Comparison of ENCODE assay signal across 10 mouse cellular contexts in genomic region chr11:69151004-69151403, GRCm38 (mm10). TPM values are rescaled to one million over a fixed set of nuclear protein-coding genes. Genes with fewer than 3 reads are reported as not detected.
DNase-seq lines count a peak whose midpoint lies in the region; ATAC-seq lines count a peak whose summit lies in the region.
"Had no signal": no experiment of that assay in that cellular context is flagged by ENCODE, and none has a peak within 500 bp of the region (broad histone marks: within the 10 kb centered on the region; RNA-seq: fewer than 3 reads in every experiment).

No protein-coding gene starts in this region.

- H3K4me1 ChIP-seq in kidney, embryonic 14.5 days (ENCODE audit: control insufficient read depth, insufficient read depth, low read length), result no peaks in the 10 kb centered on the region
- H3K4me1 ChIP-seq in embryonic facial prominence, embryonic 11.5 days (ENCODE audit: control insufficient read depth, insufficient read depth, low read length), result peaks cover 3% of the 10 kb centered on the region; the same call in 1 of the 2 replicates
- H3K4me1 ChIP-seq in hindbrain, embryonic 16.5 days (ENCODE audit: control insufficient read depth, insufficient read depth, low read depth, low read length), result peaks cover 2% of the 10 kb centered on the region; the same call in 1 of the 2 replicates
- H3K4me1 ChIP-seq in midbrain, embryonic 16.5 days (ENCODE audit: control insufficient read depth, insufficient read depth, low read length), result no peaks in the 10 kb centered on the region

- H3K36me3 ChIP-seq in kidney, embryonic 14.5 days (ENCODE audit: control insufficient read depth, insufficient read depth, low read length), result no peaks in the 10 kb centered on the region
- H3K36me3 ChIP-seq in embryonic facial prominence, embryonic 11.5 days (replicated peaks; ENCODE audit: control insufficient read depth, insufficient read depth, low read depth, low read length), result no peaks in the 10 kb centered on the region
- H3K36me3 ChIP-seq in hindbrain, embryonic 16.5 days (ENCODE audit: control insufficient read depth, insufficient read depth, low read length), result no peaks in the 10 kb centered on the region
- no peaks in the 10 kb centered on the region for H3K36me3 ChIP-seq in midbrain, embryonic 16.5 days (ENCODE audit: control insufficient read depth, insufficient read depth, low read length)
- H3K36me3 ChIP-seq: G1E had no signal

- H3K9me3 ChIP-seq in kidney, embryonic 14.5 days (ENCODE audit: control insufficient read depth, low read length), result no peaks in the 10 kb centered on the region
- no peaks in the 10 kb centered on the region for H3K9me3 ChIP-seq in embryonic facial prominence, embryonic 11.5 days (replicated peaks; ENCODE audit: control insufficient read depth, low read length)
- H3K9me3 ChIP-seq in hindbrain, embryonic 16.5 days (ENCODE audit: control insufficient read depth, low read length), result no peaks in the 10 kb centered on the region
- H3K9me3 ChIP-seq in midbrain, embryonic 16.5 days (replicated peaks; ENCODE audit: control insufficient read depth, low read length, poor library complexity, severe bottlenecking), result no peaks in the 10 kb centered on the region
- H3K9me3 ChIP-seq: G1E had no signal

- 57% methylated on average over 6 of the region's 6 CpGs for WGBS in kidney, embryonic 14.5 days
- WGBS in embryonic facial prominence, embryonic 11.5 days, result 49% methylated on average over 6 of the region's 6 CpGs
- 68% methylated on average over 6 of the region's 6 CpGs for WGBS in hindbrain, embryonic 16.5 days
- WGBS in midbrain, embryonic 16.5 days, result 69% methylated on average over 6 of the region's 6 CpGs

- DNase-seq in kidney, adult 18-20 months, result no peak
- peak; percentile 70 for DNase-seq in embryonic facial prominence, embryonic 11.5 days (ENCODE audit: low spot score)
- no peak for DNase-seq in cerebellum, adult 9-10 months
- no peak for DNase-seq in layer of hippocampus, postnatal 25 days (ENCODE audit: extremely low spot score in 1 of 2, low spot score in 1 of 2)
- no peak for DNase-seq in urinary bladder, postnatal 25 days (ENCODE audit: low spot score)

- H3K9ac ChIP-seq in kidney, embryonic 14.5 days (ENCODE audit: low read depth, low read length), result 0 out of 2 replicates have a peak overlapping the region, but pooled peaks have one; percentile 28
- H3K9ac ChIP-seq in embryonic facial prominence, embryonic 11.5 days (replicated peaks; ENCODE audit: low read length), result peak overlapping the region; percentile 18; the same call in 1 of the 2 replicates
- H3K9ac ChIP-seq in hindbrain, embryonic 16.5 days (ENCODE audit: low read depth, low read length), result no peak overlapping the region
- H3K9ac ChIP-seq in midbrain, embryonic 16.5 days (ENCODE audit: low read depth, low read length), result peak overlapping the region; percentile 42

- no peaks in the 10 kb centered on the region for H3K27me3 ChIP-seq in kidney, embryonic 14.5 days (ENCODE audit: control insufficient read depth, insufficient read depth, low read length)
- H3K27me3 ChIP-seq in embryonic facial prominence, embryonic 11.5 days (ENCODE audit: control insufficient read depth, insufficient read depth, low read length), result peaks cover 3% of the 10 kb centered on the region; the same call in 1 of the 2 replicates
- peaks cover 2% of the 10 kb centered on the region; the same call in 1 of the 2 replicates for H3K27me3 ChIP-seq in hindbrain, embryonic 16.5 days (replicated peaks; ENCODE audit: control insufficient read depth, insufficient read depth, low read length)
- no peaks in the 10 kb centered on the region for H3K27me3 ChIP-seq in midbrain, embryonic 16.5 days (ENCODE audit: control insufficient read depth, insufficient read depth, low read depth, low read length)

- no peak for ATAC-seq in kidney, embryonic 14.5 days (ENCODE audit: low FRiP score, low TSS enrichment)
- no peak for ATAC-seq in embryonic facial prominence, embryonic 11.5 days (replicated peaks; ENCODE audit: insufficient number of reproducible peaks, low FRiP score, low TSS enrichment, low read depth)
- no peak for ATAC-seq in hindbrain, embryonic 16.5 days
- ATAC-seq in midbrain, embryonic 16.5 days, result no peak

- H3K4me3 ChIP-seq in kidney, embryonic 14.5 days (ENCODE audit: low read length), result peak overlapping the region; percentile 10; the same call in 1 of the 2 replicates
- H3K4me3 ChIP-seq in embryonic facial prominence, embryonic 11.5 days (ENCODE audit: low read depth, low read length), result no peak overlapping the region
- H3K4me3 ChIP-seq in hindbrain, embryonic 16.5 days (ENCODE audit: low read length), result no peak overlapping the region
- H3K4me3 ChIP-seq in midbrain, embryonic 16.5 days (ENCODE audit: low read depth, low read length), result peak overlapping the region; percentile 14; the same call in 1 of the 2 replicates

- peak overlapping the region; percentile 33 for H3K4me2 ChIP-seq in kidney, embryonic 14.5 days (replicated peaks; ENCODE audit: low read depth, low read length)
- peak overlapping the region; percentile 36 for H3K4me2 ChIP-seq in embryonic facial prominence, embryonic 11.5 days (ENCODE audit: low read depth, low read length)
- peak overlapping the region; percentile 40 for H3K4me2 ChIP-seq in hindbrain, embryonic 16.5 days (ENCODE audit: low read length)
- H3K4me2 ChIP-seq in midbrain, embryonic 16.5 days (ENCODE audit: low read length), result peak overlapping the region; percentile 37

- H3K27ac ChIP-seq in kidney, embryonic 14.5 days (ENCODE audit: low read depth, low read length), result no peak overlapping the region
- H3K27ac ChIP-seq in embryonic facial prominence, embryonic 11.5 days (replicated peaks; ENCODE audit: low read depth, low read length), result no peak overlapping the region
- H3K27ac ChIP-seq in hindbrain, embryonic 16.5 days (ENCODE audit: low read depth, low read length), result no peak overlapping the region
- no peak overlapping the region for H3K27ac ChIP-seq in midbrain, embryonic 16.5 days (ENCODE audit: low read length)

RNA-seq across cellular contexts. Expression of gene Alox12b, which starts 5.8 kb away (rescaled TPM):
- 0.23 and 0.28 TPM in 2 replicates for polyA plus RNA-seq in kidney, embryonic 14.5 days (2014; fragmentation: Nextera tagmentation; extraction: Ambion mirVana)
- polyA plus RNA-seq in embryonic facial prominence, embryonic 11.5 days (2014; fragmentation: Nextera tagmentation; extraction: Ambion mirVana), result 0.20 and 0.27 TPM in 2 replicates
- polyA plus RNA-seq in hindbrain, embryonic 16.5 days (2015; fragmentation: Nextera tagmentation; extraction: Ambion mirVana), result 0.65 and 0.95 TPM in 2 replicates
- polyA plus RNA-seq in midbrain, embryonic 16.5 days (2015; fragmentation: Nextera tagmentation; extraction: Ambion mirVana), result 0.50 and 0.53 TPM in 2 replicates
- total RNA-seq in layer of hippocampus, postnatal 25 days (2021), result 1 to 10 TPM; 4.0 to 7.2 TPM
- total RNA-seq: G1E; gastrocnemius, postnatal 36 days had no signal
- polyA plus RNA-seq: G1E had no signal

RNA-seq across cellular contexts. Expression of gene Aloxe3, which starts 25.3 kb away (rescaled TPM):
- 0.54 and 1.1 TPM in 2 replicates for polyA plus RNA-seq in kidney, embryonic 14.5 days (2014; fragmentation: Nextera tagmentation; extraction: Ambion mirVana)
- polyA plus RNA-seq in embryonic facial prominence, embryonic 11.5 days (2014; fragmentation: Nextera tagmentation; extraction: Ambion mirVana), result 0.25 and 0.88 TPM in 2 replicates
- 8.1 and 8.5 TPM in 2 replicates for polyA plus RNA-seq in hindbrain, embryonic 16.5 days (2015; fragmentation: Nextera tagmentation; extraction: Ambion mirVana)
- 9.0 and 11.5 TPM in 2 replicates for polyA plus RNA-seq in midbrain, embryonic 16.5 days (2015; fragmentation: Nextera tagmentation; extraction: Ambion mirVana)
- total RNA-seq in layer of hippocampus, postnatal 25 days (2021), result 1 to 10 TPM; 5.2 to 6.8 TPM
- total RNA-seq: gastrocnemius, postnatal 36 days had no signal
- polyA plus RNA-seq: G1E had no signal

RNA-seq across cellular contexts. Expression of gene 9130213A22Rik, which starts 28.6 kb away (rescaled TPM):
- polyA plus RNA-seq in kidney, embryonic 14.5 days (2014; fragmentation: Nextera tagmentation; extraction: Ambion mirVana), result 0.11 and 0.43 TPM in 2 replicates
- not detected in 2 replicates for polyA plus RNA-seq in embryonic facial prominence, embryonic 11.5 days (2014; fragmentation: Nextera tagmentation; extraction: Ambion mirVana)
- polyA plus RNA-seq in hindbrain, embryonic 16.5 days (2015; fragmentation: Nextera tagmentation; extraction: Ambion mirVana), result 0.94 and 1.2 TPM in 2 replicates
- 0.49 and 0.65 TPM in 2 replicates for polyA plus RNA-seq in midbrain, embryonic 16.5 days (2015; fragmentation: Nextera tagmentation; extraction: Ambion mirVana)
- total RNA-seq in layer of hippocampus, postnatal 25 days (2021), result under 1 TPM; 0.68 to 0.89 TPM
- total RNA-seq: gastrocnemius, postnatal 36 days had no signal

RNA-seq across cellular contexts. Expression of gene Hes7, which starts 30.8 kb away (rescaled TPM):
- polyA plus RNA-seq in kidney, embryonic 14.5 days (2014; fragmentation: Nextera tagmentation; extraction: Ambion mirVana), result 0.23 and 0.41 TPM in 2 replicates
- polyA plus RNA-seq in embryonic facial prominence, embryonic 11.5 days (2014; fragmentation: Nextera tagmentation; extraction: Ambion mirVana), result 0.11 TPM in 1 of 2 replicates, not detected in the other
- polyA plus RNA-seq in hindbrain, embryonic 16.5 days (2015; fragmentation: Nextera tagmentation; extraction: Ambion mirVana), result 1.4 and 1.8 TPM in 2 replicates
- 0.75 and 1.1 TPM in 2 replicates for polyA plus RNA-seq in midbrain, embryonic 16.5 days (2015; fragmentation: Nextera tagmentation; extraction: Ambion mirVana)
- under 1 TPM; 0.80 to 0.96 TPM for total RNA-seq in layer of hippocampus, postnatal 25 days (2021)
- total RNA-seq: gastrocnemius, postnatal 36 days had no signal

RNA-seq across cellular contexts. Expression of gene Alox8, which starts 46.6 kb away (rescaled TPM):
- 0.24 and 0.36 TPM in 2 replicates for polyA plus RNA-seq in kidney, embryonic 14.5 days (2014; fragmentation: Nextera tagmentation; extraction: Ambion mirVana)
- polyA plus RNA-seq in embryonic facial prominence, embryonic 11.5 days (2014; fragmentation: Nextera tagmentation; extraction: Ambion mirVana), result not detected in 2 replicates
- 0.73 and 0.84 TPM in 2 replicates for polyA plus RNA-seq in hindbrain, embryonic 16.5 days (2015; fragmentation: Nextera tagmentation; extraction: Ambion mirVana)
- 0.59 and 0.72 TPM in 2 replicates for polyA plus RNA-seq in midbrain, embryonic 16.5 days (2015; fragmentation: Nextera tagmentation; extraction: Ambion mirVana)
- total RNA-seq in layer of hippocampus, postnatal 25 days (2021), result 1 to 10 TPM; 6.0 to 8.2 TPM
- total RNA-seq: gastrocnemius, postnatal 36 days had no signal
- polyA plus RNA-seq: G1E had no signal

Comparison
In these comparisons a context has a peak if more than half of its experiments do, and no peak if none do; other contexts are left out.
1. H3K4me3 ChIP-seq: peak in kidney, embryonic 14.5 days (single experiment) and midbrain, embryonic 16.5 days (single experiment); none in embryonic facial prominence, embryonic 11.5 days (single experiment) and hindbrain, embryonic 16.5 days (single experiment).
2. Peak in every context shown above with its lines, with median percentiles within 50 percentile points of each other: H3K4me2 ChIP-seq.